Mouse (Mus musculus) ES-E14 (cell line): ENCODE results near the gene Ppp1r1b. TPM values are rescaled to one million over a fixed set of nuclear protein-coding genes. Genes with fewer than 3 reads are reported as not detected.

Experiments used
- DNase-seq: peaks from one replicate; pipeline ENCODE4 v3.0.0-alpha.2; 2013; ENCODE audit warnings: low read depth, low spot score
- H3K27ac ChIP-seq: 2 replicates; pipeline ENCODE4 v1.5.1; 2012; ENCODE audit warnings: low read depth, mild to moderate bottlenecking, low read length, moderate library complexity, mixed read lengths; ENCODE audit not compliant: poor library complexity, insufficient read depth, severe bottlenecking
- H3K36me3 ChIP-seq: 2 replicates; pipeline ENCODE4 v1.6.1; 2012; ENCODE audit warnings: mild to moderate bottlenecking, low read length, moderate library complexity, mixed read lengths; ENCODE audit not compliant: control insufficient read depth, poor library complexity, insufficient read depth, severe bottlenecking
- H3K4me1 ChIP-seq, 2 experiments: fragments of 150-350 bp in 1 of 2; sonication (generic) in 1 of 2; 2 replicates each; pipeline ENCODE4 v1.6.1; 2012; ENCODE audit warnings: low read length in 2 of 2, mild to moderate bottlenecking in 1 of 2, mixed read lengths in 1 of 2; ENCODE audit not compliant: control insufficient read depth in 2 of 2, insufficient read depth in 2 of 2, poor library complexity in 1 of 2
- H3K4me3 ChIP-seq, 2 experiments: fragments of 150-350 bp in 1 of 2; sonication (generic) in 1 of 2; 2 replicates each; pipeline ENCODE4 v1.5.1; 2012; ENCODE audit warnings: low read length in 2 of 2, low read depth in 1 of 2, mild to moderate bottlenecking in 1 of 2, mixed read lengths in 1 of 2; ENCODE audit not compliant: insufficient read depth in 1 of 2, poor library complexity in 1 of 2, severe bottlenecking in 1 of 2
- H3K9ac ChIP-seq: 2 replicates; pipeline ENCODE4 v1.6.1; 2012; ENCODE audit warnings: low read depth, mild to moderate bottlenecking, low read length, mixed read lengths; ENCODE audit not compliant: poor library complexity, insufficient read depth, severe bottlenecking
- H3K9me3 ChIP-seq: fragments of 150-350 bp; sonication (generic); 2 replicates; pipeline ENCODE4 v1.6.1; 2012; ENCODE audit warnings: low read depth, mild to moderate bottlenecking, low read length; ENCODE audit not compliant: control insufficient read depth, insufficient read depth
- CHD2 ChIP-seq: IDR thresholded peaks from 2 replicates; pipeline ENCODE4 v1.6.1; 2014; ENCODE audit warnings: mild to moderate bottlenecking, low read depth, low read length, inconsistent platforms
- HCFC1 ChIP-seq: IDR thresholded peaks from 2 replicates; pipeline ENCODE4 v1.6.1; 2012; ENCODE audit warnings: low read length, inconsistent platforms, borderline replicate concordance; ENCODE audit not compliant: insufficient read depth
- MAFK ChIP-seq: IDR thresholded peaks from 2 replicates; pipeline ENCODE4 v1.6.1; 2014; ENCODE audit warnings: mild to moderate bottlenecking, low read depth, low read length, inconsistent platforms; ENCODE audit not compliant: insufficient read depth
- ZC3H11A ChIP-seq: IDR thresholded peaks from 2 replicates; pipeline ENCODE4 v1.6.1; 2012; ENCODE audit warnings: low read depth, mild to moderate bottlenecking, inconsistent platforms, low read length, borderline replicate concordance
- ZNF384 ChIP-seq: IDR thresholded peaks from 2 replicates; pipeline ENCODE4 v1.6.1; 2012; ENCODE audit warnings: low read depth, low read length, inconsistent platforms
- in situ Hi-C, 2 experiments: fragments of 600-800 bp; cut with MboI; formaldehyde crosslinking; loops; one replicate each; pipeline ENCODE4 v1.15.1; 2025; ENCODE audit warnings: low sequenced_read_pairs in 2 of 2, inconsistent platforms in 1 of 2; ENCODE audit not compliant: unreplicated experiment in 2 of 2
- total RNA-seq: library from RNA; depleted of rRNA; stranded (reverse); fragments of 300-350 nt; gene quantifications from 2 replicates; pipeline ENCODE4 v1.2.3, GENCODE M21; 2012; rRNA removed

The Ppp1r1b gene
- total RNA-seq, 1 experiment, result 0.22 TPM

- Histone ChIP-seq H3K36me3 (no peaks in the 10 kb centered on the region), H3K4me1 (peaks cover 0 to 5% of the 10 kb centered on the region in 2 experiments; a peak in 1 of 4 replicates), H3K9me3 (no peaks in the 10 kb centered on the region), H3K9ac (peak within 1 kb of the TSS; percentile 91), H3K4me3 (peak within 1 kb of the TSS; percentile 76 to 87), H3K27ac (peak within 1 kb of the TSS; percentile 88)
- peak; percentile 92 for DNase-seq
- TF ChIP-seq HCFC1 (peak; percentile 60; the same call in 1 of the 2 replicates), ZC3H11A (no peak)
- in situ Hi-C loops, result no loop called here
Measured at GRCm38 (mm10) chr11:98400161-98400726, 52.0 kb downstream of the Ppp1r1b start, which contains the start of gene Pgap3. Pgap3 (minus strand) TSS chr11:98400490.

- no peaks in the 10 kb centered on the region for H3K9me3 ChIP-seq
- peak overlapping the region; percentile 76 to 87; a peak in 3 of 4 replicates for H3K4me3 ChIP-seq
- H3K36me3 ChIP-seq, result no peaks in the 10 kb centered on the region
- H3K9ac ChIP-seq, result peak overlapping the region; percentile 50; the same call in 1 of the 2 replicates
- TF ChIP-seq MAFK, result no peak
- TF ChIP-seq ZC3H11A, result no peak
- no peak for TF ChIP-seq ZNF384
- no peak for TF ChIP-seq HCFC1
- no peak for TF ChIP-seq CHD2
- no peak overlapping the region for H3K27ac ChIP-seq
- peaks cover 0 to 5% of the 10 kb centered on the region in 2 experiments; a peak in 1 of 4 replicates for H3K4me1 ChIP-seq
- DNase-seq, result no peak
- in situ Hi-C loops, result no loop called here
Measured at GRCm38 (mm10) chr11:98400816-98401215, 52.6 kb downstream of the Ppp1r1b start.

GRCm38 (mm10) chr11:98406621-98407020 is 58.4 kb downstream of the Ppp1r1b start:
- in situ Hi-C loops, result no loop called here

More at GRCm38 (mm10) chr11:98406621-98407020, 58.4 kb downstream of the Ppp1r1b start:
- Histone ChIP-seq H3K4me1 (peaks cover 0 to 10% of the 10 kb centered on the region in 2 experiments; a peak in 1 of 4 replicates), H3K9me3 (no peaks in the 10 kb centered on the region), H3K4me3 (no peak overlapping the region), H3K9ac (no peak overlapping the region), H3K27ac (no peak overlapping the region), H3K36me3 (no peaks in the 10 kb centered on the region)
- DNase-seq, result no peak
- TF ChIP-seq HCFC1, result no peak
- no peak for TF ChIP-seq ZNF384
- no peak for TF ChIP-seq MAFK
- no peak for TF ChIP-seq ZC3H11A
- TF ChIP-seq CHD2, result no peak

Other genes with a start within 250 kb of the Ppp1r1b start
- gene Fbxl20, start 198.0 kb upstream of the Ppp1r1b start, total RNA-seq, result 9.7 and 15.0 TPM in 2 replicates
- 23.5 and 27.9 TPM in 2 replicates for gene Med1, start 155.1 kb upstream of the Ppp1r1b start, total RNA-seq
- gene Cdk12, start 145.3 kb upstream of the Ppp1r1b start, total RNA-seq, result 63.3 and 68.8 TPM in 2 replicates
- not detected in 2 replicates for gene Neurod2, start 18.8 kb upstream of the Ppp1r1b start, total RNA-seq
- 40.2 and 59.8 TPM in 2 replicates for gene Stard3, start 10.0 kb downstream of the Ppp1r1b start, total RNA-seq
- 0.26 and 0.45 TPM in 2 replicates for gene Tcap, start 35.4 kb downstream of the Ppp1r1b start, total RNA-seq
- gene Pnmt, start 38.0 kb downstream of the Ppp1r1b start, total RNA-seq, result 0.36 TPM in 1 of 2 replicates, not detected in the other
- gene Pgap3, start 52.1 kb downstream of the Ppp1r1b start, total RNA-seq, result 7.4 and 10.2 TPM in 2 replicates
- 13.2 and 24.4 TPM in 2 replicates for gene Erbb2, start 64.1 kb downstream of the Ppp1r1b start, total RNA-seq
- 34.6 and 52.5 TPM in 2 replicates for gene Mien1, start 90.6 kb downstream of the Ppp1r1b start, total RNA-seq
- gene Grb7, start 98.0 kb downstream of the Ppp1r1b start, total RNA-seq, result 12.1 and 18.9 TPM in 2 replicates
- 0.16 and 0.58 TPM in 2 replicates for gene Ikzf3, start 197.6 kb downstream of the Ppp1r1b start, total RNA-seq
- 0.22 and 0.63 TPM in 2 replicates for gene Zpbp2, start 202.7 kb downstream of the Ppp1r1b start, total RNA-seq
- 45.4 and 55.3 TPM in 2 replicates for gene Ormdl3, start 239.0 kb downstream of the Ppp1r1b start, total RNA-seq
- gene Lrrc3c, start 249.9 kb downstream of the Ppp1r1b start, total RNA-seq, result not detected in 2 replicates